ENCODE assay signal across 7 mouse cellular contexts in genomic region chr16:21247871-21248712, GRCm38 (mm10). TPM values are rescaled to one million over a fixed set of nuclear protein-coding genes. Genes with fewer than 3 reads are reported as not detected.
DNase-seq lines count a peak whose midpoint lies in the region; ATAC-seq lines count a peak whose summit lies in the region.

No protein-coding gene starts in this region.

- H3K4me1 ChIP-seq in limb, embryonic 15.5 days, result peaks cover 74% of the 10 kb centered on the region
- peaks cover 25% of the 10 kb centered on the region for H3K4me1 ChIP-seq in midbrain, embryonic 16.5 days (ENCODE audit: control insufficient read depth, insufficient read depth, low read length)

- H3K27me3 ChIP-seq in limb, embryonic 15.5 days, result no peaks in the 10 kb centered on the region
- H3K27me3 ChIP-seq in midbrain, embryonic 16.5 days (ENCODE audit: control insufficient read depth, insufficient read depth, low read depth, low read length), result peaks cover 25% of the 10 kb centered on the region

- peak overlapping the region; percentile 27; the same call in 1 of the 2 replicates for H3K9ac ChIP-seq in limb, embryonic 15.5 days
- peak overlapping the region; percentile 57 for H3K9ac ChIP-seq in midbrain, embryonic 16.5 days (ENCODE audit: low read depth, low read length)

- DNase-seq in brain, adult 2 months (ENCODE audit: low read depth, low spot score), result peak; percentile 42
- peak; percentile 68 for DNase-seq in embryo, embryonic 11 days
- peak; percentile 66 to 70 for DNase-seq in heart, adult 9 months (ENCODE audit: low spot score in 2 of 2)
- peak; percentile 81 for DNase-seq in kidney, adult 18-20 months
- DNase-seq in testis, postnatal 14 days (ENCODE audit: low spot score), result peak; percentile 48

- peak overlapping the region; percentile 44 for H3K4me3 ChIP-seq in limb, embryonic 15.5 days
- H3K4me3 ChIP-seq in midbrain, embryonic 16.5 days (ENCODE audit: low read depth, low read length), result peak overlapping the region; percentile 36

- H3K36me3 ChIP-seq in limb, embryonic 15.5 days, result no peaks in the 10 kb centered on the region
- H3K36me3 ChIP-seq in midbrain, embryonic 16.5 days (ENCODE audit: control insufficient read depth, insufficient read depth, low read length), result no peaks in the 10 kb centered on the region

- H3K4me2 ChIP-seq in limb, embryonic 15.5 days, result peak overlapping the region; percentile 92
- peak overlapping the region; percentile 80 for H3K4me2 ChIP-seq in midbrain, embryonic 16.5 days (ENCODE audit: low read length)

- peak overlapping the region; percentile 90 for H3K27ac ChIP-seq in limb, embryonic 15.5 days
- H3K27ac ChIP-seq in midbrain, embryonic 16.5 days (ENCODE audit: low read length), result no peak overlapping the region

- peak; percentile 53 for ATAC-seq in limb, embryonic 15.5 days (ENCODE audit: insufficient number of reproducible peaks, low FRiP score, low TSS enrichment, low read depth)
- peak; percentile 47 for ATAC-seq in midbrain, embryonic 16.5 days

- H3K9me3 ChIP-seq in limb, embryonic 15.5 days, result no peaks in the 10 kb centered on the region
- H3K9me3 ChIP-seq in midbrain, embryonic 16.5 days (replicated peaks; ENCODE audit: control insufficient read depth, low read length, poor library complexity, severe bottlenecking), result no peaks in the 10 kb centered on the region

- 6% methylated on average over 38 of the region's 38 CpGs for WGBS in limb, embryonic 15.5 days
- 3% methylated on average over 38 of the region's 38 CpGs for WGBS in midbrain, embryonic 16.5 days

RNA-seq across cellular contexts. Expression of gene Ephb3, which starts 43.5 kb away (rescaled TPM):
- polyA plus RNA-seq in limb, embryonic 15.5 days (2015; fragmentation: Nextera tagmentation; extraction: Ambion mirVana), result 33.0 and 43.8 TPM in 2 replicates
- polyA plus RNA-seq in midbrain, embryonic 16.5 days (2015; fragmentation: Nextera tagmentation; extraction: Ambion mirVana), result 10.3 and 11.3 TPM in 2 replicates
